Mouse (Mus musculus) G1E (cell line): ENCODE results near the gene Pla2g2e.

ENCODE experiments used
- CTCF ChIP-seq: IDR thresholded peaks from 2 replicates; pipeline ENCODE4 v1.5.1; 2012; ENCODE audit warnings: low read depth, low read length, inconsistent platforms, mixed read lengths
- GATA1 ChIP-seq: IDR thresholded peaks from 2 replicates; pipeline ENCODE4 v1.6.1; 2012; ENCODE audit warnings: borderline replicate concordance, low read length, inconsistent platforms, mixed read lengths
- GATA2 ChIP-seq: IDR thresholded peaks from 2 replicates; pipeline ENCODE4 v1.6.1; 2012; ENCODE audit warnings: low read depth, low read length, inconsistent platforms, borderline replicate concordance
- POLR2AphosphoS5 ChIP-seq: IDR thresholded peaks from 2 replicates; pipeline ENCODE4 v1.6.1; 2012; ENCODE audit warnings: low read depth, low read length, inconsistent platforms; ENCODE audit not compliant: insufficient replicate concordance
- TAL1 ChIP-seq: conservative IDR thresholded peaks from 2 replicates; pipeline ENCODE4 v1.6.1; 2012; ENCODE audit warnings: low read depth, low read length, inconsistent platforms, mixed read lengths

GRCm38 (mm10) chr4:138889165-138889564, 11.4 kb downstream of the Pla2g2e start:
- TF ChIP-seq GATA2 = no peak
- no peak for TF ChIP-seq CTCF
- TF ChIP-seq GATA1 = no peak
- TF ChIP-seq TAL1 = no peak
- TF ChIP-seq POLR2AphosphoS5 = no peak
